Mouse (Mus musculus): ENCODE results near the gene Csnk2b.

Csnk2b gene

DNA sequence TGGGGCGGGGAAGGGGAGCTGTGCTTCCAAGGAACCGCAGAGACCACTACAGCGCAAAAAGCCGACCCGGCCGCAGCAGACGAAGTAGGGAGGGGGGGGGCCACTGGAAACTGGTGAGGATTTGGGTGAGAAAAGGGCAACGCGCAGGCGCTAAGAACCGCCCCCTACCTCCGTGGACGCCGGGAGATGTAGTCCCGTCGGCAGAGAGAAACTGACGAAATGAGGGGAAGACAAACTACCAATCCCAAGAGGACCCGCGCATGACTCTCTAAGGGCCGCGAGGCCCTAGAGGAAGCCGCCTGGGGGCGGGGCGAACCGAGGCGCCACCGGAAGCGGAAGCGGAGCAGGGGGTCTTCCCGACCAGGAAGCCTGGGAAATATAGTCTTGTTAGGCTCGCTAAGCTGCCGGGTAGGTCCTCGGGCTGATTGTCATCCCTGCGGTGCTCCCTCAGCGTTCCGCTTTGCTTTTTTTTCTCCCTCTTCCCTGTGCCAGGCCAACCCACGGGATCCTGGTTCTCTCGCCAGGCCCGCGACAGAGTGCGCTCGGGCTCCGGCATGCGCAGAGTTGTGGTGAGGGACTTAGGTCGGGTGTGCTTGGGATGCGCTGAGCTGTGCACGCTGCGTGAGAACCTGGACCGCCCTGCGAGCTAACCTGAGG is 582 bp downstream of the Csnk2b start, which contains the start of gene Gpank1:
Gene Gpank1, plus strand, starts transcription at position 313 of the 657 bp plus-strand sequence.
- peak; percentile 97 for DNase-seq (ENCODE audit: low spot score in 2 of 2)

DNA sequence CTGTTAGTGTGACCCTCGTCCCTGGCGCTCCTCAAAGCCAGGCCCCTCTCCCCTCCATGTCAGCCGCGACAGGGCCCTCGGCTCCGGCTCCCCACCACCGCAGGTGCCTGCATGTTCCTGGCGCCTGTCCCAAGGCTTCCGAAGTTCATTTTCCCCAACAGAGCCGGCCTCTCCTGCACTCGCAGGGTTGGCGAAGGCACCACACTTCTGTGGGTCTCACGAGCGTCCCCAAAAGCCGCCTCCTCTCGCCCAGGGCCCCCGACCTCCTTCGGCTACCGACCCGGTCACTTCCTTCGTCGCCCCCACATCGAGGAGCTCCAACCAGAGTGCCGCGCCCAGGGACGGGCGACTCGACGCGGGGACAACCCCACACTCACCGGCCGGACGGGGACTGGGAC is 1.1 kb downstream of the Csnk2b start:
- DNase-seq (ENCODE audit: low spot score in 2 of 2), result no peak

DNA sequence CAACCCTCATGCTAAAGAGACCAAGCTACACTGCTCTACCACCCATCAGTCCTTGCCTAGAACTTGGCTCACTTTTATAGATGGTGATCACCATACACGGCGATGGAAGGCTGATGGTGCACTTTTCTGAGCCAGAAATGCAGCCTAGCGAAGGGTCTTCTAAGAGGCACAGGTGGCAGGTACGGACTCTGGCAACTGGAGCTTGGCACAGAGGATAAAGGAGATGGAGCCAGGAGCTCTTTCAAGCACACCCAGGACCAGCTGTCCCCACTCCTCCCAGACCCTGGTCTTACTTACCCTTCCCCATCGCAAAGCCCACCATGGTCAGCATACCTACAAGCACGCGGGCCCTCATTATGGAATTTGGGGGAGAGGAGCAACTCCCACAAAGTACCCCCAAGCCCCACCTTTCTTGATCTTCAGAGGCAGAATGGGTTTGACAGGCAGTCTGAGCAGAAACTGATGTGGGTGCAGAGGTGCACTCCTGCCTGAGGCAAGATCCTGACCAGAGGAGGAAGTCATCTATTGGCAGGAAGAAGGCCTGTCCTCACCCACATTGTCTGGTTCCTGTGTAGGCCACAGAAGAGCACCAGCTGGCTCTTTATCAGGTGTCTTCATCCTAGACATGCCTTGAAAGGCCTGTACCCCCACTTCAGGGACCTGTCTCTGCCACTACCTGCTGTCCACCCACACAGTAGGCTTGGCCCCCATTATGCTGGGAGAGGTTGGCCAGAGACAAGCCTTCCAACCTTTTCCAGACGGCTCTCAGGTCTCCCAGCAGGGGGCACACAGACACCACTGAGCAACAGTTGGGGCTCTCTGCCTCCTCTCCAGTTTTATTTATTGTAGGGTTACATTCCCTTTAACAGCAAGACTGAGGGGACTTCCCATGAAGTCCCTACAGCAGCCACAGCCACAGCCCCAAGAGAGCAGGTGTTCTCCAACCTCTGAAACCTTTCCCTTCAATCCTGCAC is 6.5 kb downstream of the Csnk2b start, which contains the start of gene Ly6g5b:
Gene Ly6g5b, minus strand, starts transcription at position 383 of the 974 bp plus-strand sequence.
- DNase-seq (ENCODE audit: low spot score in 2 of 2), result peak; percentile 27 to 52

DNA sequence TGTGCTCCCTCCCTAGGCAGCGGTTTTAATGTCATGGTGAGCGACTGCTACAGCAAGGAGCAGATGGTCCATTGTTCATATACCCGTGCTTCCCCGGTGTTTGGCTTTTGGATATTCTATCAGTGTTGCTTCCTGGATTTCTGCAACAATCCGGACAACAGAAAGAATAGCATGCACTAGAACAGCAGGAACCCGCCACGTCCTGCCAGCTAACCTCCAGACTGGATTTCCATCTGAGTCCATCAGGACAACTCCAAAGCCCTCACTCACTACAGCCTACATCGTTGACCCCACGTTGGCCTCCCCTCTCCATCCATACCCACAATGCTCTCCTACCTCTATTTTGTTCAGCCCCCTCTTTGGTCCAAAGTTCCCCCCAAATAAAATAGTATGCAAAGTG is 10.1 kb downstream of the Csnk2b start:
- no peak for DNase-seq (ENCODE audit: low spot score in 2 of 2)

DNA sequence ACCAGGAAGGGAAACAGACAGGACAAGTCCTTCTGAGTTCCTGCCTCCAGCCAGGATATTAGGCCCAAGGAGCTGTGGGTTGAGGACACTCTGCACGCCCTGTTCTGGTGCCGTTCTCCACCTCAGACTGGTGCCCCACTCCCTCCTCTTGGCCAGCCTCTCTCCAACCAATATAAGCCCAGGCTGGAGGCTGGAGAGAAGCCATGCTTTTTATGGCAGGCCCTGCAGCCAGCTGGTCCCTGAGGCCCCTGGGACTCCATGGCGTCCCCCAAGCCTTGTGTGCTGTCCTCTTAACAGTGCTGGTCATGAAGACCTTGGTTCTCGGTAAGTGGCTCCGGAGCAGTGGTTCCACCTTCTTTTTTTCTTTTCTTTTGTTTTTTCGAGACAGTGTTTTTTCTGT is 13.8 kb downstream of the Csnk2b start, which contains the start of gene Ly6g5c:
Gene Ly6g5c, plus strand, starts transcription at position 183 of the 400 bp plus-strand sequence.
- DNase-seq (ENCODE audit: low spot score in 2 of 2), result no peak

DNA sequence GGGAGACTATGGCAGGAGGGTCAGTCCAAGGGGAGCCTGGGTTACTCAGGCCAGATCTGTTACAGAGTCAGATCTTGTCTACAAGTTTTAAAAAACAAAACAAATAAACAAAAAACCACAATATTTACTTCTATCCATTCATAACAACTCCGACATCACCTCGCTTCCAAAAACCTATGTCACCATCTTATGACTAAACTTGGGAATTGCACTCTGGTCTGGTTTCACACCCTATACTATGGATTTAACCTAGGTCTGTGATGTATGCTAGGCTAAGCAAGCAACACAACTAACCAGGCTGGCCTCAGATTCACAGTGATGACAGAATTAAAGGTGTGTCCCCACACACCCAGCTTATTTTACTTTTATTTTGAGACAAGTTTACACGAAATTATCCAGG is 15.3 kb downstream of the Csnk2b start:
- DNase-seq (ENCODE audit: low spot score in 2 of 2), result no peak

DNA sequence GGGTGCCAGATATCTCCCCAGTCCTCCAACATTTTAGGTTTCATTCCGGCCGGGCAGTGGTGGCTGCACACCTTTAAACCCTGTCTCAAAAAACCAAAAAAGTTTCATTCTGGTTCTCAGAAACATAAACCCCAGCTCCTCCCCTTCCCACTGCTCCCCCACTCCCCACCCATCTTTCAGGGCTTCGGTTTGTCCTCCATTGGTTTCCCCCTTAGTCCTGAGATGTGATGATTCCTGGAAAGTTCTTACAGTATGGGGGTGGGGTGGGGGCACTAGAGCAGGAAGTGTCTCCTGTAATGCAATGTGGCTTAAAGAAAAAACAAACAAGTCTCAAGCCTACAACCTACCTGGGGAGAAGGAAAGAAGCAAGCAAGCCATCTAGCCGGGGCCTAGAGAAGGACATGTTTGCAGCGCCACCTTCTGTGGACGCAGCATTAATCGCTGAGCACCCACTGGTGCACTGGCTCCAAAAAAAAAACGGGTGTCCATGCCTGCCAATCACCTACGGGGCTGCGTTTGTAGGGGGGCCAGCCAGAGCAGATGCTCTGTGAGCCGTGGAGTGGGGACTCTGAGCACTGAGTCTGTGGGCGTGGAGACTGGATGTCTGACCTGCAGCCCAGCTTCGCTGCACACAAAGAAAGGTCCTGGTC is 16.0 kb downstream of the Csnk2b start:
- DNase-seq (ENCODE audit: low spot score in 2 of 2), result no peak

DNA sequence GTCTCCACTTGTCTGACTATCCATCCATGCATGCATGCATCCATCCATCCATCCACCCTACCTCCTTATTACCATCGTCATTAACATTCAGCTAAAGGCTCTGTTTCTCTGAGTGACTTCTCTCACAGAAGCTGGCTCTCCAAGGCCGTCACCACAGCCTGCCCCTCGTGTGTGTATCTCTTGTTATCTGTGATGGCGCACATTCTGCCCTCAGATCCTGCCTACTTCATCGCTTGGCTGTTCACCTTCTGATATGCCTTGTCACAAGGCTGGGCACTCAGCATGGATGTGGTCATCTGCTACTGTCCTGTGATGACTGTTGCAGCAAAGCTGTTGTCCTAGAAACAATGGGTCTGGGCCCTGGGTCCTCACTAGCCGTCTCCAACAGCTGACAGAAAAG is 17.1 kb downstream of the Csnk2b start:
- DNase-seq (ENCODE audit: low spot score in 2 of 2), result no peak

DNA sequence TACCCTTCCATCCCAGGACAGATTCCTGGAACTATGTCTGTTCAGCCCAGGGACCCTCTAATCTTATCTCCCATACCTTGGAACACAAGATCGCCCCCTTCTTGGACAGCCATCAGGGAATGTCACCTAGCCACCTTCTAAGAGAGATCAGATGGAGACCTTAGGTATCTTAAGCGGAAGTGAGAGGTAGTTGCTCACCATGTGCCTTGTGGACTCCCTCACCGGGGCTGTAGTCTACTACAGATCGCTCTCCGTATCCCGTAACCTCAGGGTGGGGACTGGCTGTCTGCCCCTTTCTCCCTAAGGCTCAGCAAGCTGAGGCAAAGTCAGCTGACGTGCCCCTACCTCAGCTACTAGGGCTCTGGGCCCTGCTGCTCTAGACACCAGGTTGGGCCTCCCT is 17.8 kb downstream of the Csnk2b start:
- no peak for DNase-seq (ENCODE audit: low spot score in 2 of 2)

DNA sequence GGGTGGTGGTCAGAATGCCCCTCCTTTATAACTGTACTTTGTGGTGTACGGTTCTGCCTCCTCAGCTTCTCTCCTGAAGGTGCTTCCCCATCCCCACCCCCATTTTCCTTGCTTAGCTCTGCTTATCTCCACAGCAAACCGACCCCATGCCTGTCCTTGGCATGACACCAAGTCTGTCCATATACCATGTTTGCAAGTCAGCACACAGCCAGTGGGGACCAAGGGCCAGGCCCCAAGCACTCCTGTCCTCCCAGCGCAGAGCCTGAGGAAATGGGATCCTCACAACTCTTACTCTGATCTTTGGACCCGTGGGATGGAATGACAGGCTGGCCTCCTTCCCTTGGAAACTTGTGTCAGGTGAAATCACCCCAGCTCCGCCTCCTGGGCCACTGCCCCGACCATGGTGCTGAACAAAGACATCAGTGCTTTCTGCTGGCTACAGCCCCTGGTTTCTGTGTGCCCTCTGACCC is 18.6 kb downstream of the Csnk2b start:
- DNase-seq (ENCODE audit: low spot score in 2 of 2), result no peak

DNA sequence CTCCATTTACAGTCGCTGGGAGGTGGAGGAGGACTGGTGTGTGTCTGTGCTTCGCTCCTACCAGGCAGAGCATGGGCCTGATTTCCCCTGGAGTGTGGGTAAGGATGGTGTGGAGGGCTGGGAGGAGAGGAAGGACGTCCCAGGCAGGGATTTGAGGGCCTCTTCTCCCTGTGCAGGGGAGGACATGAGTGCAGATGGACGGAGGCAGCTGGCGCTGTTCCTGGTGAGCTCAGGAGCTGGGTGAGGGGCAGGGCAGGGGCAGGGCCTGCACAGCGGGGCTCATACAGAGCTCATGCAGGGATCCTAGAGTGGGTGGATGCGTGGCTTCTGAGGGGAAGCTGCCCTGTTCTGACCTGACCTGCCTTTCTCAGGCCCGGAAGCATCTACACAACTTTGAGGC is 19.6 kb downstream of the Csnk2b start:
- DNase-seq (ENCODE audit: low spot score in 2 of 2), result no peak

DNA sequence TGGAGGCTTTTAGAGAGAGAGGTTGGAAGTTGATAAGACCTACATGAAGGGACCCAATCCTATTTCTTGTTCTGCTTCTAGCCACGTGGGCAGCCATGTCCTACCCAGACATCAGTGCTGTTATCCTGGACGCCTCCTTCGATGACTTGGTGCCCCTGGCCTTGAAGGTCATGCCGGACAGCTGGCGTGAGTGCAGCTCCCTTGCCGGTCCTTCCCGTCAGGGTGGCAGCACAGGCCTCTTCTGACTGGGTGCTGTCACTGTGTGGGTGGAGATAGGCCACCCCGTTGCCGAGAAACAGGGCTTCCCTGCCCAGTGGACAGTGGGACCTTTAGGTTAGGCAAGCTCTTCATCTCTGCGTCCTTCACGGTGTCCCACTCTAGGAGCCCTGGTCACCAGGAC is 20.7 kb downstream of the Csnk2b start:
- no peak for DNase-seq (ENCODE audit: low spot score in 2 of 2)

DNA sequence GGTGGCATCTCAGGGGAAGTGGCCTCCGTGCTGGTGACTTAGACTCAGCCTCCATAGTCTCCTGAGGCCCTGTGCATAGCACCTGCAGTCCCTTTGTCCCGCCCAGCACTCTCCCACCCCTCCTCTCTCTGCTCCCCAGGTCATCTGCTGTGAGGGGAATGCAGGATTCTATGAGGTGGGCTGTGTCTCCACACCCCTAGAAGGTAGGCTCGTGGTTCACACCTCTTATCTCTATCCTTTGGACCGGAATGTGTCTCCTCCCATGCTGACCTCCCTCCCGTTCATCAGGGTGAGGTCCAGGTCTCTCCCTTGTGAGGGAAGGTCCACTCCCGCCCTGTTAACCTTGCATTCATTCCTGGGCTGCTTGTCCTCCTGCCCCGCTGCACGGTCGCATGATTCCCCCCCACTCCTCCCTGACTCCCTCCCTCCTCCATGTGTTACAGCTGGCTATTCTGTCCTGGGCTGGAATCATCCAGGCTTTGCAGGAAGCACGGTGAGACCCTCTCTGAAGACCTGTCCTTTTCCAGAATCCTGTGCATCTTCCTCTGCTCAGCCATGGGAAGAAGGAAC is 21.6 kb downstream of the Csnk2b start:
- DNase-seq (ENCODE audit: low spot score in 2 of 2), result no peak

DNA sequence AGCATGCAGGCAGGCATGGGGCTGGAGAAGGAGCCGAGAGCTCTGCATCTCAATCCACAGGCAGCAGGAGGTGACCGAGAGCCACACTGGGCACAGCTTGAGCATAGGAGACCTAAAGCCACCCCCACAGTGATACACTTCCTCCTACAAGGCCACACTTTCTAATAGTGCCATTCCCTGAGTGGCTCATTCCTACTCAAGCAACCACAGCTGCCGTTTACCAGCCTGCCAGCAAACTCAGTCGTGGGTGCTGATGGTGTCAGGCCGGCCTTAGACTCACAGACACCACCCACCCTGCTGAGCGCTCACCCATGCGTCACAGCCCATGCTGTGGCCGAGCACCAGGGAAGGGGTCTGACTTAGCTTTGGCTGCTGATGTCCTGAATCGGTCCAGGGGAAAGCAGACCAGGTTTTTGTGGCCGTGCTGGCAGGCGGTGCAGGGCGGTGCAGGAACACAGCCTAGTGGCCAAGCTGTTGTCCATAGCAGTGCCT is 24.6 kb downstream of the Csnk2b start:
- no peak for DNase-seq (ENCODE audit: low spot score in 2 of 2)

DNA sequence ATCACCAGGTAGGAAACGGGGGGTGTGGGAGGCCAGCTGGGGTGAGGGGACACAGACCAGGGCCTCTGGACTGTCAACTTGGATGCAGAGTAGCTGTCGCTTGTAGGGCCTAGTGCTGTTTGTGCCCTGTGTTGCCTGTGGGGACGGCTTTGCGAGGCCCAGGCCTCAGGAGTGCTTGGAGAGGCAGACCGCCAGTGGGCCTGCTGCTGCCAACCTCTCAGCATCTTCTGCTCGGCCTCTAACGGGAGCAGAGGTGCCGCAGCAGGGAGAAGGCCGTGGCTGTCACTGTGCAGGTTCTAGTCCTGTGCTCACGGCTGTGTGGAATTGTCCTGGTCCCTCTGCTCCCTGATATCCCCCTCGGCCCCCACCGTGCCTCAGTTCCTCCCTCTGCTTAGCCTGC is 25.3 kb downstream of the Csnk2b start:
- DNase-seq (ENCODE audit: low spot score in 2 of 2), result no peak

DNA sequence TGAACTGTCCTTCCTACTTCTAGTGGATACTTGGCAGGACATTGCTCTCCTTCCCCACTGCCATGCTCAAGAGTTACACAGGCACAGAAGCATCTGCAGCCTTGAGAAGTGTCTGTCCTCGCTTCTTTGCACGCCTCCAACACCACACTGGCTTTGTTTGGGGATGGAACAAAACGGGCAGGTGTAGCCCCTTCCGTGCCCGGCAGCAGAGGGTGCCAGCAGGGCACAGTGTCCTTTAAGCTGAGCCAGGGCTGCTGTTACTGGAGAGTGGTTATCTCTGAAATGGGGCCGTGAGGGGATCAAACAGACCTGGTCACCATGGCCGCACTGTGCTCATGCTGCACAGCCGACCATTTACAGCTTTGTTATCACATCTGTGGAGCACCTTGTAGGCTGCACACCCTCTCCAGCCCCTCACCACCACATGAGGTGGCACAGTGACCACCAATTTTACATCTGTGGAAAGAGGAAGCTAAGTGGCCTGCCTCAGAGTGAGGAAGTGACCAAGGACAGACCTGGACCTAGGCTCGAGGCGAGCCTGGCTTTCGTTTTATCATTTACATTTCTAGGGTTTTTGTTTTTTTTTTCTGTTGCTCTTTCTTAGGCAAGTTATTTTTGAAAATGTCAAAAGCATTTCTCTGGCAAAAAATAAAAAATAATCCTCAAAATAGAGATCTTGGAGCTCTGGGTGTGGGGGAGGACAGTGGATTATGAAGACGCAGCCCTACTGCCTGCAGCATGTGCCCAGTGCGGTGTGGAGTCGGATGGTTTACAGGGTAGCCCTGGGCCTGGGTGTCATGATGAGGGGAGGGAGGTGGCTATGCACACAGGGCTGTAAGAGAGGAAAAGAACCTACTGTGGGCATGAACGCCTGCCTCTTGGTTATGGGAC is 27.1 kb downstream of the Csnk2b start:
- DNase-seq (ENCODE audit: low spot score in 2 of 2), result no peak

DNA sequence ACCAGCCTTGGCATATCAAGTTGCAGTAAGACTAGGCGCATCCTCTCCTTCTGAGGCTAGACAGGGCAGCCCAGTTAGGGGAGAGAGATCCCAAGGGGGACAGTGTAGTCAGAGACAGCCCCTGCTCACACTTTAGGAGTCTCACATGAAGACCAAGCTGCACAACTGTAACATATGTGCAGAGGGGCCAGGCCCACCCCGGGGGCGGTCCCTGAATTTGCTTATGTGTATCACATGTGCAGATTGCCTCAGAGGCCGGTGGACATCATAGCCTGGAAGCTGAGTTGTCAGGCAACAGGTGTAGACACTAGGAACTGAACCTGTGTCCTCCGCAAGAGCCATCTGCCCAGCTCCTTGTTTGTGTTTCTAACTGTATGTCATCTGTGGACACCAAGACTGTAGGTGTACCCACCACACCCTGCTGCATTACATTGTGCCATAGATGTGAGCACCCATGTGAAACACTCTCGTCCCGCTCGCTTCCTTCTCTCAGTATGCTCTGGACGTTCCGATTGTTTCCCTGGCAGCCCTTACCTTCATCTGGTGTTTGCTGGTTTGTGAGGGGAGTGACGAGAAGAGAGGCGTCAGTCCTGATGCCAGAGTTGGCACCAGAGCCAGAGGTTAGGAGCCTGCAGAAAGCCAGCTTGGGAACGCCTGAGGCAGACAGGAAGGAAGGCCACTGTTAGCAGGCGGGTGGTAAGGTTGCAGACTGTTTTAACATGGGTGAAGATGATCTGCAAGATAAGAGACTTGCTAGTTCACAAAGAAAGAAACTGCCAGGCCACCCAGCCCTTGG is 29.3 kb downstream of the Csnk2b start:
- DNase-seq (ENCODE audit: low spot score in 2 of 2), result no peak

DNA sequence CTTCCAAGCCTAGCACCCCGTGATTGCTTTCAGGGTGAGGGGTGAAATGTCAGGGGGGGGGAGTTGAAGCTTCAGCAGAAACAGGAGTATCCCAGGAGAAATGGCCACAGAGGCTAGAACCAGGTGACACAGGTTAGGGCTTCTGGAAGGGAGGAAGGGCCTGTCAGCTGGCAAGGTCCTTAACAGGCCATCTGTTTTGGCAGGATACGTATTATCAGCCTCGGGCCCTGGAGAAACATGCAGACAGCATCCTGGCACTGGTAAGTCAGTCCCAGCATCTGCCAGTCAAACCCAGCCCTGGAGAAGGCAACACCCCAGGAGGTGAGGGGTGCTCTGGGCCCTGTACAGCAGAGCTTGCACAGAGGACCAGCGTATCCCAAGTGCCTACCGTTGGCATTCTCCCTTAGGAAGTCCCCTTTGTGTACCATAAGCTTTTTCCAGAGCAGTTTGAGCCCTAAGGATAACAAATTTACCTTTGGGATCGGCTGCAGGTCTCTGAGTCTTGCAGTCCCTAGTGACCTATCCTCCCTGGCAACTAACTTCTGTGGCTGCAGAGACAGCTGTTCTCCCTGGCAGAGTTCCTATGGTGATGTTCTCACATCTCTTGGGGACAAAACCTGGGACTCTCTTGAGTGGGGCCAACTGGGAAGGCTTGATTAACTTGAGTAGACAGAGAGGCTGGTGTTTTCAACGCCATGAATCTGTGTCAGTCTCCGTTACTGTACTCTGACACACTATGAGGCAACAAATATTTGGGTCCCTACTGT is 31.5 kb downstream of the Csnk2b start:
- DNase-seq (ENCODE audit: low spot score in 2 of 2), result no peak
